Mouse (Mus musculus) gastrocnemius, postnatal 10 days (tissue): ENCODE measurements around the gene Vrk2. TPM values are rescaled to one million over a fixed set of nuclear protein-coding genes. Genes with fewer than 3 reads are reported as not detected.

ENCODE experiments used
- total RNA-seq, 2 experiments: library from RNA; stranded (reverse); gene quantifications; 2 replicates each; pipeline ENCODE4 v1.2.3; 2021

Gene Vrk2
- total RNA-seq, 2 experiments from 2014 or later = 8.3 to 11.0 TPM

Other genes with a start within 250 kb of the Vrk2 start
- 1 to 10 TPM; 4.4 to 7.6 TPM for gene Fancl, start 207.9 kb downstream of the Vrk2 start, total RNA-seq
- not detected for gene Gm6899, start 758 bp downstream of the Vrk2 start, total RNA-seq